Mouse (Mus musculus) neural tube, embryonic 11.5 days (tissue): ENCODE results near the gene Bace1. TPM values are rescaled to one million over a fixed set of nuclear protein-coding genes. Genes with fewer than 3 reads are reported as not detected.

Experiments
- polyA plus RNA-seq: library from polyadenylated mRNA; unstranded; fragments of >200 nt; fragmentation: Nextera tagmentation; extraction: Ambion mirVana; gene quantifications from 2 replicates; pipeline ENCODE4 v1.2.1, GENCODE M21; 2014

The Bace1 gene
- polyA plus RNA-seq, 1 experiment from 2014 or later = 32.2 TPM

Other genes starting within 250 kb of the Bace1 start
- gene Cep164, start 9.9 kb upstream of the Bace1 start, polyA plus RNA-seq = 14.0 and 19.7 TPM in 2 replicates
- 17.6 and 18.1 TPM in 2 replicates for gene Pcsk7, start 67.9 kb downstream of the Bace1 start, polyA plus RNA-seq
- 71.6 and 76.3 TPM in 2 replicates for gene Rnf214, start 68.3 kb downstream of the Bace1 start, polyA plus RNA-seq
- 13.5 and 19.2 TPM in 2 replicates for gene Tagln, start 97.5 kb downstream of the Bace1 start, polyA plus RNA-seq
- 28.7 and 34.7 TPM in 2 replicates for gene Sidt2, start 116.7 kb downstream of the Bace1 start, polyA plus RNA-seq
- 277 and 283 TPM in 2 replicates for gene Pafah1b2, start 174.1 kb downstream of the Bace1 start, polyA plus RNA-seq
- gene Sik3, start 174.2 kb downstream of the Bace1 start, polyA plus RNA-seq = 10.5 and 10.8 TPM in 2 replicates